Mouse (Mus musculus) ES-E14 (cell line): Measurements from ENCODE around the gene Cnst. TPM values are rescaled to one million over a fixed set of nuclear protein-coding genes. Genes with fewer than 3 reads are reported as not detected.
"Not testable (repeated sequence)": the region's sequence is repeated elsewhere in the genome, so short reads cannot be mapped to it uniquely, and the experiment has no call there.

Experiments used
- DNase-seq: peaks from one replicate; pipeline ENCODE4 v3.0.0-alpha.2; 2013; ENCODE audit warnings: low read depth, low spot score
- H3K27ac ChIP-seq: 2 replicates; pipeline ENCODE4 v1.5.1; 2012; ENCODE audit warnings: low read depth, mild to moderate bottlenecking, low read length, moderate library complexity, mixed read lengths; ENCODE audit not compliant: poor library complexity, insufficient read depth, severe bottlenecking
- H3K36me3 ChIP-seq: 2 replicates; pipeline ENCODE4 v1.6.1; 2012; ENCODE audit warnings: mild to moderate bottlenecking, low read length, moderate library complexity, mixed read lengths; ENCODE audit not compliant: control insufficient read depth, poor library complexity, insufficient read depth, severe bottlenecking
- H3K4me1 ChIP-seq, 2 experiments: fragments of 150-350 bp in 1 of 2; sonication (generic) in 1 of 2; 2 replicates each; pipeline ENCODE4 v1.6.1; 2012; ENCODE audit warnings: low read length in 2 of 2, mild to moderate bottlenecking in 1 of 2, mixed read lengths in 1 of 2; ENCODE audit not compliant: control insufficient read depth in 2 of 2, insufficient read depth in 2 of 2, poor library complexity in 1 of 2
- H3K4me3 ChIP-seq, 2 experiments: fragments of 150-350 bp in 1 of 2; sonication (generic) in 1 of 2; 2 replicates each; pipeline ENCODE4 v1.5.1; 2012; ENCODE audit warnings: low read length in 2 of 2, low read depth in 1 of 2, mild to moderate bottlenecking in 1 of 2, mixed read lengths in 1 of 2; ENCODE audit not compliant: insufficient read depth in 1 of 2, poor library complexity in 1 of 2, severe bottlenecking in 1 of 2
- H3K9ac ChIP-seq: 2 replicates; pipeline ENCODE4 v1.6.1; 2012; ENCODE audit warnings: low read depth, mild to moderate bottlenecking, low read length, mixed read lengths; ENCODE audit not compliant: poor library complexity, insufficient read depth, severe bottlenecking
- H3K9me3 ChIP-seq: fragments of 150-350 bp; sonication (generic); 2 replicates; pipeline ENCODE4 v1.6.1; 2012; ENCODE audit warnings: low read depth, mild to moderate bottlenecking, low read length; ENCODE audit not compliant: control insufficient read depth, insufficient read depth
- CHD2 ChIP-seq: IDR thresholded peaks from 2 replicates; pipeline ENCODE4 v1.6.1; 2014; ENCODE audit warnings: mild to moderate bottlenecking, low read depth, low read length, inconsistent platforms
- HCFC1 ChIP-seq: IDR thresholded peaks from 2 replicates; pipeline ENCODE4 v1.6.1; 2012; ENCODE audit warnings: low read length, inconsistent platforms, borderline replicate concordance; ENCODE audit not compliant: insufficient read depth
- MAFK ChIP-seq: IDR thresholded peaks from 2 replicates; pipeline ENCODE4 v1.6.1; 2014; ENCODE audit warnings: mild to moderate bottlenecking, low read depth, low read length, inconsistent platforms; ENCODE audit not compliant: insufficient read depth
- ZC3H11A ChIP-seq: IDR thresholded peaks from 2 replicates; pipeline ENCODE4 v1.6.1; 2012; ENCODE audit warnings: low read depth, mild to moderate bottlenecking, inconsistent platforms, low read length, borderline replicate concordance
- ZNF384 ChIP-seq: IDR thresholded peaks from 2 replicates; pipeline ENCODE4 v1.6.1; 2012; ENCODE audit warnings: low read depth, low read length, inconsistent platforms
- in situ Hi-C, 2 experiments: fragments of 600-800 bp; cut with MboI; formaldehyde crosslinking; loops; one replicate each; pipeline ENCODE4 v1.15.1; 2025; ENCODE audit warnings: low sequenced_read_pairs in 2 of 2, inconsistent platforms in 1 of 2; ENCODE audit not compliant: unreplicated experiment in 2 of 2
- total RNA-seq: library from RNA; depleted of rRNA; stranded (reverse); fragments of 300-350 nt; gene quantifications from 2 replicates; pipeline ENCODE4 v1.2.3, GENCODE M21; 2012

The Cnst gene
- total RNA-seq, 1 experiment = 12.8 TPM

DNA sequence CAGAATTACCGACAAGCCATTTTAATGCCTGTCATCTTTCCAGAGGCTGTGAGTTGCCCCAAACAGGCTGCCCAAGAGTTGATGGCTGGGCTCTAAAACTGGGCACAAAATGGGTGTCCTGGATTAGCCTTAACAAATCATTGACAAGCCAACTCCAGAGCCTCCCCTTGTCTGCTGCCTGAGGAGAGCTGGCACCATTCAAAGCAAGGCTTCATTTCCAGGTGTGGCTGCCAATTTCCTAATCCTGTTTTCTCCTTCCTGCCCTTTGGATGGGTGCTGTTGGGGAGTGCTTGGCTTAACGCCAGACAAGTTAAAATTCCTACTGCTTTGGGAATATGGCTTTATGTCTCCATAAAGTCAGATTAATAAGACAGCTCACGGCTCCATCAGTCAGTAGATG lies 98.0 kb downstream of the Cnst start:
- no peak for DNase-seq
- TF ChIP-seq CHD2 (no peak), ZNF384 (no peak), ZC3H11A (no peak), MAFK (no peak), HCFC1 (no peak)
- H3K4me1 ChIP-seq = peaks cover 0 to 2% of the 10 kb centered on the region in 2 experiments; a peak in 1 of 4 replicates
- no peak overlapping the region for H3K27ac ChIP-seq
- in situ Hi-C loops = no loop called here
- no peak overlapping the region for H3K9ac ChIP-seq
- H3K9me3 ChIP-seq = no peaks in the 10 kb centered on the region
- H3K4me3 ChIP-seq = no peak overlapping the region
- no peaks in the 10 kb centered on the region for H3K36me3 ChIP-seq

DNA sequence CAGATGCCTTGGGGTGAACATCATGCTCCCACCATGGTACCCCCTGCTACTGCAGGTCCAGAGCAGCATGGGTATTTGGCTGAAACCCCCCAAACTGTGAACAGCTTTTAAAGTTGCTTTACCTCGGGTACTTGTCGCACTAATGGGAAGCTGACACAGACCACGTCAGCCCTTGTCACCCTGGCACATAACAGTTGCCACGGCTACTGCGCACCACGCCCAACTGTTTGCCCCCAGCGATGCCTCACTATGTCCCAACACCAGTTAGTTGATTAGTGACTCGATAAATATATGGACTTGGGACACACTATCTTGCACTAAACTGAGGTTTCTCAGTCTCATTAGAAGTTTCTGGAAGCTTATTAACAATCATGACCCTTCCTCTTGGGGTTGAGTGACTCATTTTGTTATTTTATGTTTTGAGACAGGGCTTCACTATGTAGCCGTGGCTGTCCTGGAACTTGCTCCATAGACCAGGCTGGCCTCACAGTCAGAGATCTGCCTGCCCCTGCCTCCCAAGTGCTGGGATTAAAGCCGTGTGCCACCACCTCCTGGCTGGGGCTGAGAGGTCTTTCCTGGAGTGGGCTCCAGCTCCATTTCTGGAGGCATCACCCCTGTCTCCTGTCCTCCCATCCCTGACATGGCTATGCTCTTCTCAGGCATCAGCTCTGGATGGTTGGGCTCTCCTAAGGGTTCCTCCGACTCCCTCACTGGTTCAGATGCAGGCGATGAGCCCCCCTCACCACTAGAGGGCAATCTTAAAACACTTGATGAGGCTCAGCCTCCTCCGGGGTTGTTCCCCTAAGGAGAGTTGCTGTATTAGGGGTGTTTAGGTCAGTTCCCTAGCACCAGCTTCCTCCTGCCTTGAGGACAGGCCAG lies 99.2 kb downstream of the Cnst start:
- in situ Hi-C loops = no loop called here
- DNase-seq = peak; percentile 75
- no peak overlapping the region for H3K4me3 ChIP-seq
- H3K9ac ChIP-seq = 0 out of 2 replicates have a peak overlapping the region, but pooled peaks have one; percentile 47
- peaks cover 0 to 2% of the 10 kb centered on the region in 2 experiments; a peak in 1 of 4 replicates for H3K4me1 ChIP-seq
- H3K9me3 ChIP-seq = no peaks in the 10 kb centered on the region
- TF ChIP-seq ZC3H11A (peak; percentile 86; the same call in 1 of the 2 replicates), ZNF384 (no peak)
- no peaks in the 10 kb centered on the region for H3K36me3 ChIP-seq
- H3K27ac ChIP-seq = no peak overlapping the region

GRCm38 (mm10) chr1:179645980-179646268 lies 99.8 kb downstream of the Cnst start:
- Histone ChIP-seq H3K9ac (0 out of 2 replicates have a peak overlapping the region, but pooled peaks have one; percentile 47), H3K36me3 (no peaks in the 10 kb centered on the region), H3K27ac (no peak overlapping the region), H3K9me3 (no peaks in the 10 kb centered on the region), H3K4me1 (peaks cover 0 to 5% of the 10 kb centered on the region in 2 experiments; a peak in 1 of 4 replicates), H3K4me3 (no peak overlapping the region)
- no peak for DNase-seq
- TF ChIP-seq HCFC1 = no peak
- TF ChIP-seq MAFK = no peak
- no peak for TF ChIP-seq ZC3H11A
- no peak for TF ChIP-seq ZNF384
- no peak for TF ChIP-seq CHD2
- in situ Hi-C loops = no loop called here

DNA sequence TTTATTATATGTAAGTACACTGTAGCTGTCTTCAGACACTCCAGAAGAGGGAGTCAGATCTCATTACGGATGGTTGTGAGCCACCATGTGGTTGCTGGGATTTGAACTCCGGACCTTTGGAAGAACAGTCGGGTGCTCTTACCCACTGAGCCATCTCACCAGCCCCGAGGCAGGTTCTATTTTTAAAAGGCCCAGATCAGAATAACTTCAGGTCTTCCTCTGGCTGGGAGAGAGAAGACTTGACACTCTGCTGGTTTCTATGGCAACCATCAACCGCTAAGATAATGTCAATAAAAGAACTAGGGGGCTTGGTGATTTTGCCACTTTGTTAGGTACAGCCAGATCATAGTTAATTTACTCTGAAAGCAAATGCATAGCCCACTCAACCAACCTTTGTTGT lies 102.5 kb downstream of the Cnst start:
- H3K27ac ChIP-seq, in situ Hi-C loops, DNase-seq, H3K9me3 ChIP-seq, H3K4me1 ChIP-seq, H3K4me3 ChIP-seq, H3K9ac ChIP-seq, H3K36me3 ChIP-seq: not testable (repeated sequence)

GRCm38 (mm10) chr1:179649324-179649723 lies 103.2 kb downstream of the Cnst start:
- no peak overlapping the region for H3K4me3 ChIP-seq
- no peaks in the 10 kb centered on the region for H3K36me3 ChIP-seq
- DNase-seq = no peak
- in situ Hi-C loops = no loop called here
- H3K9ac ChIP-seq = no peak overlapping the region
- no peak for TF ChIP-seq HCFC1
- no peak for TF ChIP-seq MAFK
- TF ChIP-seq CHD2 = no peak
- TF ChIP-seq ZNF384 = no peak
- TF ChIP-seq ZC3H11A = no peak
- no peaks in the 10 kb centered on the region for H3K9me3 ChIP-seq
- no peak overlapping the region; the same call in 1 of the 2 replicates for H3K27ac ChIP-seq
- H3K4me1 ChIP-seq = peaks cover 0 to 7% of the 10 kb centered on the region in 2 experiments; a peak in 1 of 4 replicates
